Mouse (Mus musculus) left cerebral cortex, postnatal 14 days (tissue): ENCODE measurements around the gene Fam50b. TPM values are rescaled to one million over a fixed set of nuclear protein-coding genes. Genes with fewer than 3 reads are reported as not detected.
A peak's percentile ranks its signal among the peaks of the same experiment; 100 is the strongest.

Experiments used
- DNase-seq, 2 experiments: peaks; one replicate each; pipeline ENCODE4 v3.0.0; 2021 to 2022; ENCODE audit warnings: low spot score in 2 of 2, mixed read lengths in 1 of 2
- intact Hi-C: fragments of 180-260 bp; cut with DNase I; formaldehyde crosslinking; loops from one replicate; pipeline ENCODE4 v1.15.1; 2025
- total RNA-seq, 2 experiments: library from RNA; stranded (reverse); gene quantifications; 2 replicates each; pipeline ENCODE4 v1.2.3; 2021

Gene Fam50b
- total RNA-seq, 2 experiments from 2014 or later, result not detected

DNA sequence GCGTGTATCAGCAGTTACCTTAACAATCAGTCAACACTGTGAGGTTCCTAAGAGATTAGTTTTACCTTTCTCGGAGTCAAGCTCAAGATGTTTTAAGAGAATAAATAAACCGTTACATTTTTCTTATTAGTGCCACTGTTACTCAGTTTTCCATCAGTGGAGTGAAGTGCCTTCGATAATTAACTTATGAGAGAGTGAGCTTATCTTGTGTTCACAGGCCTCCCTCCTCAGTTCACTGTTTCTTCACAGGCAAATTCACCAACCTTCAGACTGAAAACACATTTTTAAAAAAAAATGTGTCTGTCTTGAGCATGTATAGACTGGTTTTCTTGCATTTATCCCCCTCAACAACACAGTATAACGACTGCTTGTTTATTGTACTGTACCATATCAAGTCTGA lies 52.0 kb downstream of the Fam50b start:
- no peak for DNase-seq
- intact Hi-C loops, result loop anchor here (5.0 kb wide), 1 partner anchor 39 kb away; no protein-coding TSS in a partner anchor

DNA sequence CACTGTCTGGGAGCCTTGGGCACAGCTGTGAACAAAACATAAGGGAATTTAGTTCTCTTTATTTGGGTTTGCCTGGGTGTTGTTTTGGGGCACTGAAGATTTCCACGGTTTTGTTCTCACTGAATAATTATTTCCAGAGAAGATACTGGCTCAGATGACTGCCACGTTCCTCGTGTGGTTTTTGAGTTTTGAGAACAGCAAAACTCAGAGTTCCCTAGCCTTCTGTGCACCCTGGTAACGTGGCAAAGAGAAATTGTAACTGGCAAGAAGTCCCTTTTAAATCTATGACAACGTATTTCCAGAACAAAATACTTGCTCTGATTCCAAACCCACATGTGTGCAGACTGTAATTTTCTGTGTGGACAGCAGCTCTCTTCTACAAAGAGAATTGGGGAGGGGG lies 52.9 kb downstream of the Fam50b start:
- intact Hi-C loops, result loop anchor here (5.0 kb wide), 1 partner anchor 40 kb away; no protein-coding TSS in a partner anchor
- DNase-seq, result peak in 1 of 2 experiments; percentile 20

DNA sequence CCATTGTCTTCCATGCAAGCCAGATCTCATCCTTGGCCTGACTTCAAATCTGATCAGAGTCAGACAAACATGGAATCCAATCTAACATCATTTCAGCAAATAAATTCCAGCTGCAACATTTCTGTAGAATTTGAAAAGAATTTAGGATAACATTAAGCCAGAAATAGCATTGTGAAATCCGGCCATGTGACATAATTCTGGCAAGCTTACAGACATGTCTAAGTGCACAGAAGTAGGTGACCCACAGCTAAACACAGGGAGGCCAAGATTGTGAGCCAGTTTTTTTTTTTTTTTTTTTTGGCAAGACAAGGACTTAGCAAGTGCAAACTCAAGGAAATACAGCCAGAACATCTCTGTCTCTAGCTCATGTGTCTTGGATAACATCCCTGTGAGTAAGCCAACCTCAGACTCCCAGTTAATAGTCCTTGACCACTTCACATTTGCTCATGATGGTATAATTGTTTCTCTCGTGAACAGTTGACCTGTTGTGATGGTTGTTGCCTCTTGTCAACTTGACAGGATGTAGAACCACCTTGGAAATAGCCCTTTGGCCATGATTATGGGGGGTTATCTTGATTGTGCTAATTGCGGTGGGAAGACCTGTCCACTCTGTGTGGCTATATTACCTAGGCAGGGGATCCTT lies 54.6 kb downstream of the Fam50b start:
- peak in 1 of 2 experiments; percentile 1 for DNase-seq
- intact Hi-C loops, result loop anchor here (5.0 kb wide), 1 partner anchor 42 kb away; no protein-coding TSS in a partner anchor

GRCm38 (mm10) chr13:34793066-34793465 lies 58.4 kb downstream of the Fam50b start:
- DNase-seq, result no peak
- intact Hi-C loops, result no loop called here

GRCm38 (mm10) chr13:34793816-34794215 lies 59.2 kb downstream of the Fam50b start:
- peak; percentile 43 to 63 for DNase-seq
- intact Hi-C loops, result loop anchor here (2.0 kb wide), 1 partner anchor 151 kb away; no protein-coding TSS in a partner anchor

DNA sequence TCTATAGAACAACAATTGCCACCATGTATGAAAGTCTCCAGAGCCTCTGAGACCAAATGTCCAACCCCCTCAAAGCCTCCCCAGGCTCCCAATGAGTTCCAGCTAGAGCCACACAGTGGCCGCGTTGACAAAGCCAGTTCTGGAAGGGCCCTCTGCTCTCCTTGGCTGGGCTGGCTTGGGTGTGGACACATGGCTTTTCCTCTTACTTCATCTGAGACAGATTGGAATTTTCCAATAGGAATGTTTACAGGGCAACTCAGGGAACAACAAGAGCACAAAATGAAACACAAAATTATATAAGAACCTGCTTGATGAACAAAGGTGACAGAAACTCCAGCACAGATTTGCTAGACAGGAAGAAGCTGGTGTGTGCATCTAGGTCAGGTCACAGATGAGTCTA lies 59.8 kb downstream of the Fam50b start:
- no peak for DNase-seq
- intact Hi-C loops, result loop anchor here (2.0 kb wide), 1 partner anchor 152 kb away; no protein-coding TSS in a partner anchor

Other genes starting within 250 kb of the Fam50b start
- gene Pxdc1, start 81.4 kb upstream of the Fam50b start, total RNA-seq, result 1 to 10 TPM; 8.0 to 8.3 TPM
- gene Prpf4b, start 140.5 kb downstream of the Fam50b start, total RNA-seq, result 10 to 100 TPM; 80.8 to 87.3 TPM
- under 1 TPM; 0.44 to 0.53 TPM for gene Fam217a, start 189.5 kb downstream of the Fam50b start, total RNA-seq
- gene 4933417A18Rik, start 189.6 kb downstream of the Fam50b start, total RNA-seq, result not detected
- gene Eci3, start 229.0 kb downstream of the Fam50b start, total RNA-seq, result under 1 TPM in 1 of 2 experiments, not detected in 1; 0.51 TPM